Mouse (Mus musculus) heart, adult 2 months (tissue): ENCODE data around the gene Dcakd.

Experiments used
- CTCF ChIP-seq: fragments of 200-600 bp; IDR thresholded peaks from 2 replicates; pipeline ENCODE4 v1.8.1; 2022; ENCODE audit warnings: antibody characterized with exemption, mild to moderate bottlenecking, moderate library complexity
- EP300 ChIP-seq: fragments of 200-500 bp; IDR thresholded peaks from 2 replicates; pipeline ENCODE4 v1.6.1; 2011; ENCODE audit warnings: low read depth, low read length, control low read depth; ENCODE audit not compliant: insufficient read depth
- POLR2A ChIP-seq: fragments of 200-500 bp; IDR thresholded peaks from 2 replicates; pipeline ENCODE4 v1.6.1; 2011; ENCODE audit warnings: mild to moderate bottlenecking, low read depth, low read length, control low read depth; ENCODE audit not compliant: insufficient read depth

GRCm38 (mm10) chr11:103068272-103068671 lies 40.1 kb upstream of the Dcakd start:
- TF ChIP-seq POLR2A, result no peak
- no peak for TF ChIP-seq EP300
- no peak for TF ChIP-seq CTCF
